Mouse (Mus musculus): ENCODE measurements around the gene Majin. TPM values are rescaled to one million over a fixed set of nuclear protein-coding genes. Genes with fewer than 3 reads are reported as not detected.

Gene Majin
- polyA plus RNA-seq, 1 experiment from 2014 or later, result not detected

DNA sequence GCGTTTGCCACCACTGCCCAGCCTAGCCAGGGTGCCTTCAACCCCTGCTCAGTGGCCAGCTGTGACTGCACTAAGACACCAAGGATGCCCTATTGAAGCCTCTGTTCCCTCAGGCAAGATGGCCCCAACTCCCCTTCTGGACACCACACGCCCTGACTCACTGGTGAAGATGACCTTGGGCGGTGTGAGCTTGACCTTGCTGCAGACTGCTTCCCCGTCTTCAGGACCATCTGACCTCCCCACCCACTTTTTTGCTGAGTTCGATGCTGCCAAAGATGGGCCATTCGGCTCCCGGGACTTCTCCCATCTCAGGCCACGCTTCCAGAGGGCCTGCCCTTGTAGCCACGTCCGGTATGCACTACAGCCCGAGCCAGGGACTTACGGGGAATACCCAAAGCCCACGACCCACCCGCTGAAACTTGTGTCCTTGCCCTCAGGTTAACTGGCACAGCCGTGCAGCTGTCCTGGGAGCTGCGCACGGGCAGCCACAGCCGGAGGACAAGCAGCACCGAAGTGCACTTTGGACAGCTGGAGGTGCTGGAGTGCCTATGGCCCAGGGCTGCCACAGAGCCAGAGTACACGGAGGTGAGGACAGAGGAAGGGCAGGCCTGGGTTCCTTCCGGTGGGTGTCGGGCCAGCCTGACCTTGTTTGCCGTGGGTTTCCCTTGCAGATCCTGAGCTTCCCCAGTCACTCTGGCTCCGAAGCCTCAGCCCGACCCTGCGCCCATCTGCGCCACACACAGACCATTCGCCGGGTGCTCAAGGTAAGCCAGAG lies 63.5 kb downstream of the Majin start:
- Histone ChIP-seq H3K4me1 (ENCODE audit: insufficient read depth, low read length) (peaks cover 5% of the 10 kb centered on the region), H3K4me3 (ENCODE audit: low read length) (no peak overlapping the region), H3K27me3 (ENCODE audit: insufficient read depth, low read length) (no peaks in the 10 kb centered on the region), H3K36me3 (ENCODE audit: insufficient read depth, low read length) (peaks cover 64% of the 10 kb centered on the region), H3K9ac (replicated peaks; ENCODE audit: low read length) (no peak overlapping the region), H3K4me2 (replicated peaks; ENCODE audit: low read depth, low read length) (no peak overlapping the region), H3K9me3 (ENCODE audit: low read length) (no peaks in the 10 kb centered on the region), H3K27ac (ENCODE audit: low read length) (no peak overlapping the region)
- no peak for ATAC-seq (ENCODE audit: low FRiP score, low TSS enrichment)
- WGBS, result 89% methylated on average over 29 of the region's 29 CpGs

DNA sequence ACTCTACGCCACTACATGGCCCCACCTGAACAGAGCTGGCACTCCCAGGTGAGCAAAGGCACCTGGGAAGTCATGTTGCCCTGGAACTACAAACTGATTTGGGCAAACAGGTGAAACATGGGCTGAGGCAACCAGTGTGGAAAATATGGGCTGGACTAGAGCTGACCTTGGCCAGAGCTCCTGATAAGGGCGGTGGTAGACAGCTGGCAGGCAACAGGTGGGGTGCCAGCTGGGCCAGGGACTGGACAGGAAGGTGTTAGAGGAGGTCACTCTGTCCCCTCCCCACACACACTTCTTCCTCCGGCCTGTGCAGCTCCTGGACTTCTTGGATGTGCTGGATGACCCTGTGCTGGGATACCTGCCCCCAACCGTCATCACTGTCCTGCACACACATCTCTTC lies 68.8 kb downstream of the Majin start:
- Histone ChIP-seq H3K27me3 (ENCODE audit: insufficient read depth, low read length) (no peaks in the 10 kb centered on the region), H3K27ac (ENCODE audit: low read length) (no peak overlapping the region), H3K4me2 (replicated peaks; ENCODE audit: low read depth, low read length) (no peak overlapping the region), H3K4me1 (ENCODE audit: insufficient read depth, low read length) (no peaks in the 10 kb centered on the region), H3K9me3 (ENCODE audit: low read length) (no peaks in the 10 kb centered on the region), H3K9ac (replicated peaks; ENCODE audit: low read length) (no peak overlapping the region), H3K4me3 (ENCODE audit: low read length) (no peak overlapping the region), H3K36me3 (ENCODE audit: insufficient read depth, low read length) (peaks cover 79% of the 10 kb centered on the region)
- 90% methylated on average over 4 of the region's 4 CpGs for WGBS
- ATAC-seq (ENCODE audit: low FRiP score, low TSS enrichment), result no peak

GRCm38 (mm10) chr19:6260428-6260827 lies 76.2 kb downstream of the Majin start:
- ATAC-seq (ENCODE audit: low FRiP score, low TSS enrichment), result no peak
- WGBS, result 62% methylated on average over 2 of the region's 2 CpGs
- Histone ChIP-seq H3K4me1 (ENCODE audit: insufficient read depth, low read length) (peaks cover 7% of the 10 kb centered on the region; the same call in 1 of the 2 replicates), H3K4me2 (replicated peaks; ENCODE audit: low read depth, low read length) (no peak overlapping the region), H3K9ac (replicated peaks; ENCODE audit: low read length) (no peak overlapping the region), H3K27ac (ENCODE audit: low read length) (no peak overlapping the region), H3K36me3 (ENCODE audit: insufficient read depth, low read length) (peaks cover 60% of the 10 kb centered on the region), H3K9me3 (ENCODE audit: low read length) (peaks cover 6% of the 10 kb centered on the region; the same call in 1 of the 2 replicates), H3K27me3 (ENCODE audit: insufficient read depth, low read length) (no peaks in the 10 kb centered on the region), H3K4me3 (ENCODE audit: low read length) (no peak overlapping the region)

- Histone ChIP-seq H3K9me3 (ENCODE audit: low read length) (peaks cover 6% of the 10 kb centered on the region; the same call in 1 of the 2 replicates), H3K4me1 (ENCODE audit: insufficient read depth, low read length) (peaks cover 7% of the 10 kb centered on the region; the same call in 1 of the 2 replicates), H3K4me3 (ENCODE audit: low read length) (no peak overlapping the region), H3K27me3 (ENCODE audit: insufficient read depth, low read length) (no peaks in the 10 kb centered on the region), H3K4me2 (replicated peaks; ENCODE audit: low read depth, low read length) (no peak overlapping the region), H3K9ac (replicated peaks; ENCODE audit: low read length) (no peak overlapping the region), H3K27ac (ENCODE audit: low read length) (no peak overlapping the region), H3K36me3 (ENCODE audit: insufficient read depth, low read length) (peaks cover 55% of the 10 kb centered on the region)
- WGBS, result 89% methylated on average over 4 of the region's 4 CpGs
- no peak for ATAC-seq (ENCODE audit: low FRiP score, low TSS enrichment)
Measured at GRCm38 (mm10) chr19:6260946-6261345, 76.8 kb downstream of the Majin start.

DNA sequence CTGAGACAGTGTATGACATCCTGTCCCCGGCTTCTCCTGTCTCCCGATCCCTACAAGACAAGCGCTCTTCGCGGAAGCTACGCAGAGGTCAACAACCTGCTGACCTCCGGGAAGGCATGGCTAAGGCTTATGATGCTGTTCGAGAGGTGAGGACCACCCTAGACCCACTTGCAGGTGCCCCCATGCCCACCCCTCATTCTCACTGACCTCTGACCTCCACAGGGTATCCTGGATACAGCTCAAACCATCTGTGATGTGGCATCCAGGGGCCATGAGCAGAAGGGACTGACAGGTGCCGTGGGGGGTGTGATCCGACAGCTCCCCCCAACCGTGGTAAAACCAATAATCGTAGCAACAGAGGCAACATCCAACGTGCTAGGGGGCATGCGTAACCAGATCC lies 77.2 kb downstream of the Majin start:
- WGBS, result 89% methylated on average over 14 of the region's 14 CpGs
- Histone ChIP-seq H3K9me3 (ENCODE audit: low read length) (peaks cover 6% of the 10 kb centered on the region; the same call in 1 of the 2 replicates), H3K4me1 (ENCODE audit: insufficient read depth, low read length) (peaks cover 7% of the 10 kb centered on the region; the same call in 1 of the 2 replicates), H3K27me3 (ENCODE audit: insufficient read depth, low read length) (no peaks in the 10 kb centered on the region), H3K4me2 (replicated peaks; ENCODE audit: low read depth, low read length) (no peak overlapping the region), H3K9ac (replicated peaks; ENCODE audit: low read length) (no peak overlapping the region), H3K4me3 (ENCODE audit: low read length) (no peak overlapping the region), H3K27ac (ENCODE audit: low read length) (no peak overlapping the region), H3K36me3 (ENCODE audit: insufficient read depth, low read length) (peaks cover 50% of the 10 kb centered on the region)
- ATAC-seq (ENCODE audit: low FRiP score, low TSS enrichment), result no peak

- H3K27ac ChIP-seq (ENCODE audit: low read length), result no peak overlapping the region
- H3K9ac ChIP-seq (replicated peaks; ENCODE audit: low read length), result no peak overlapping the region
- H3K36me3 ChIP-seq (ENCODE audit: insufficient read depth, low read length), result peaks cover 42% of the 10 kb centered on the region
- peaks cover 7% of the 10 kb centered on the region; the same call in 1 of the 2 replicates for H3K4me1 ChIP-seq (ENCODE audit: insufficient read depth, low read length)
- 68% methylated on average over 7 of the region's 7 CpGs for WGBS
- H3K27me3 ChIP-seq (ENCODE audit: insufficient read depth, low read length), result no peaks in the 10 kb centered on the region
- no peak overlapping the region for H3K4me3 ChIP-seq (ENCODE audit: low read length)
- no peak for ATAC-seq (ENCODE audit: low FRiP score, low TSS enrichment)
- no peak overlapping the region for H3K4me2 ChIP-seq (replicated peaks; ENCODE audit: low read depth, low read length)
- H3K9me3 ChIP-seq (ENCODE audit: low read length), result peaks cover 6% of the 10 kb centered on the region; the same call in 1 of the 2 replicates
Measured at GRCm38 (mm10) chr19:6262222-6262621, 78.0 kb downstream of the Majin start.

DNA sequence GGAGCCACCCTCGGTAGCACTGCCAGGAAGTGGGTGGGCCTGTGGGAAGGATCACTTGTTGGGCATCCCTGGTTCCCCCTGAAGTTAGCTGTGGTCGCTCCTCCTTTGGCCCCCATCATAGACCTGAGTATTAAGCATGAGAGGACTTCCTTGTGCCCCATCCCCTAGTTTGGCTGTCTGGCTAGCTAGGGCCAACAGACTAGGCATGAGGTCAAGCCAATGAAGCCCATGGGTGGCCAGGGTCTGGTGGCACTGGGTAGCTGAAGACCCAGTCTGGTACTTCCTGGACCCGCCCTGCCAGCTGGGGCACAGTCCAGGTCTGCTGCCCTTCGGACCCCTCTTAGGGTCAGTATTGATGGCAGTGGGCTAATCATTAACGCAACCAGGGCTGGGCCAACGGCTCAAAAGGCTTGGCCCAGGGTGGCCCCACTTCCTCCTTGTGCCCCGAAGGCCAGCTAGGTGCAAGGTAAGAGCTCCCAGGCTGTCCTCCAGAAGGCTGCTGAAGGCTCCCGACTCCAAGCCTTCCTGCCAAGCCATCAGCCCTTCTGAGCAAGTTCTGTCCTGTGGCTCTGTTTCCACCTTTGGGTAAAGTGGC lies 78.7 kb downstream of the Majin start:
- H3K4me1 ChIP-seq (ENCODE audit: insufficient read depth, low read length), result peaks cover 7% of the 10 kb centered on the region; the same call in 1 of the 2 replicates
- H3K36me3 ChIP-seq (ENCODE audit: insufficient read depth, low read length), result peaks cover 36% of the 10 kb centered on the region
- H3K9ac ChIP-seq (replicated peaks; ENCODE audit: low read length), result no peak overlapping the region; the same call in 1 of the 2 replicates
- WGBS, result 70% methylated on average over 8 of the region's 8 CpGs
- H3K9me3 ChIP-seq (ENCODE audit: low read length), result peaks cover 6% of the 10 kb centered on the region; the same call in 1 of the 2 replicates
- peak; percentile 60; the same call in 1 of the 2 replicates for ATAC-seq (ENCODE audit: low FRiP score, low TSS enrichment)
- H3K27me3 ChIP-seq (ENCODE audit: insufficient read depth, low read length), result no peaks in the 10 kb centered on the region
- no peak overlapping the region for H3K4me3 ChIP-seq (ENCODE audit: low read length)
- peak overlapping the region; percentile 57; the same call in 1 of the 2 replicates for H3K27ac ChIP-seq (ENCODE audit: low read length)
- H3K4me2 ChIP-seq (replicated peaks; ENCODE audit: low read depth, low read length), result peak overlapping the region; percentile 23; the same call in 1 of the 2 replicates

DNA sequence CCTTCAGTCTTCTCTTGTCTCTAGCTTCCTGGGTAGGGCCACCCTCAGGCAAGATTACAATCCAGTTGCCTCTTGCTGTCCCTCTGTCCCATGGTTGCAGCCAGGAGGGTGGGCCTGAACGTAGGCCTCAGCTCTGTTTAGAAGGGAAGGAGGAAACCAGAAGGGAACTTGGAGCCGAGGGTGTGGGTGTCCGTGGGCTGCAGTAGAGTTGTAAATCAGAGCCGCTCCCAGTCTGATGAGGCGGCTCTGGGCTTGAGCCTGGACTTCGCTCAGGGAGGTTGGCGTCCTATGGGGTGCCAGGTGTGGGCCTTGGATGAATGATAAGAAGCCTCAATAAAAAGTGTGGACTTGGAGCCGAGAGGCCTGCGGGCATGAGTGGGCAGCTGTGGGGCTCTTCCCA lies 80.0 kb downstream of the Majin start:
- ATAC-seq (ENCODE audit: low FRiP score, low TSS enrichment), result no peak
- no peaks in the 10 kb centered on the region for H3K27me3 ChIP-seq (ENCODE audit: insufficient read depth, low read length)
- 39% methylated on average over 9 of the region's 9 CpGs for WGBS
- H3K4me2 ChIP-seq (replicated peaks; ENCODE audit: low read depth, low read length), result peak overlapping the region; percentile 23; the same call in 1 of the 2 replicates
- H3K4me1 ChIP-seq (ENCODE audit: insufficient read depth, low read length), result peaks cover 7% of the 10 kb centered on the region; the same call in 1 of the 2 replicates
- peaks cover 25% of the 10 kb centered on the region for H3K36me3 ChIP-seq (ENCODE audit: insufficient read depth, low read length)
- H3K27ac ChIP-seq (ENCODE audit: low read length), result no peak overlapping the region
- H3K4me3 ChIP-seq (ENCODE audit: low read length), result no peak overlapping the region
- peak overlapping the region; percentile 28; the same call in 1 of the 2 replicates for H3K9ac ChIP-seq (replicated peaks; ENCODE audit: low read length)
- H3K9me3 ChIP-seq (ENCODE audit: low read length), result peaks cover 6% of the 10 kb centered on the region; the same call in 1 of the 2 replicates

DNA sequence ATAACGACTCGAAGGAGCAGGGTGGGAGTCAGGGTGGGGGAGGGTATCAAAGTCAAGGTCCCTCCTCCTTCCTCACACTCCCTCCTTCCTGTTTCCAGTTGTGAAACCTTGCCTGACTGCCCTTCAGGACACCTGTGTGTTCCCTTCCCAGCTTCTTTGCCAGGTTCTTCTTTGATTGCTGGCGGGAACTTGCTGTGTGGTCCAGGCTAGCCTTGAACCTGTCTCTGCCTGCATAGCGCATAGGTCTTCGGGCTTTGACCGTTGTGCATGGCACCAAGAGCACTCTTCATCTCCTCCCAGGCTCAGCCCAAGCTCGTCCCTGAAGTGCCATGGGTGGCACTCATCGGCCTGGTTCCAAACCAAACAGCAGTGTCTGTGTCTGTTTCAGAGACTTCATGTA lies 80.8 kb downstream of the Majin start:
- H3K9me3 ChIP-seq (ENCODE audit: low read length), result peaks cover 6% of the 10 kb centered on the region; the same call in 1 of the 2 replicates
- H3K4me3 ChIP-seq (ENCODE audit: low read length), result no peak overlapping the region
- no peaks in the 10 kb centered on the region for H3K27me3 ChIP-seq (ENCODE audit: insufficient read depth, low read length)
- H3K36me3 ChIP-seq (ENCODE audit: insufficient read depth, low read length), result peaks cover 22% of the 10 kb centered on the region
- H3K9ac ChIP-seq (replicated peaks; ENCODE audit: low read length), result no peak overlapping the region
- peaks cover 7% of the 10 kb centered on the region; the same call in 1 of the 2 replicates for H3K4me1 ChIP-seq (ENCODE audit: insufficient read depth, low read length)
- no peak for ATAC-seq (ENCODE audit: low FRiP score, low TSS enrichment)
- no peak overlapping the region for H3K27ac ChIP-seq (ENCODE audit: low read length)
- H3K4me2 ChIP-seq (replicated peaks; ENCODE audit: low read depth, low read length), result no peak overlapping the region
- 78% methylated on average over 8 of the region's 8 CpGs for WGBS

Data from kidney, embryonic 16.5 days (tissue).